Mouse (Mus musculus) limb, embryonic 10.5 days (tissue): Measurements from ENCODE around the gene Syngap1. TPM values are rescaled to one million over a fixed set of nuclear protein-coding genes. Genes with fewer than 3 reads are reported as not detected.

Source experiments
- DNase-seq: peaks from one replicate; pipeline ENCODE4 v3.0.0-alpha.2; 2017; ENCODE audit warnings: low spot score
- H3K27ac ChIP-seq: fragments of 300-500 bp; sonication (generic); 2 replicates; pipeline ENCODE4 v1.5.1; 2016; ENCODE audit warnings: mild to moderate bottlenecking
- H3K27me3 ChIP-seq: fragments of 300-500 bp; sonication (generic); 2 replicates; pipeline ENCODE4 v1.6.1; 2016; ENCODE audit warnings: low read depth, mild to moderate bottlenecking; ENCODE audit not compliant: poor library complexity, severe bottlenecking
- H3K36me3 ChIP-seq: fragments of 300-500 bp; sonication (generic); 2 replicates; pipeline ENCODE4 v1.6.1; 2016; ENCODE audit warnings: mild to moderate bottlenecking, moderate library complexity
- H3K4me1 ChIP-seq: fragments of 300-500 bp; sonication (generic); 2 replicates; pipeline ENCODE4 v1.6.1; 2016
- H3K4me3 ChIP-seq: fragments of 300-500 bp; sonication (generic); 2 replicates; pipeline ENCODE4 v1.5.1; 2016; ENCODE audit warnings: mild to moderate bottlenecking, moderate library complexity
- H3K9me3 ChIP-seq: fragments of 300-500 bp; sonication (generic); replicated peaks from 2 replicates; pipeline ENCODE4 v1.6.1; 2016; ENCODE audit warnings: mild to moderate bottlenecking
- WGBS: fragments of 180-500 bp; shearing (Covaris S2); methylation state at CpG from one replicate; pipeline ENCODE4 v1.1.7; 2016; 5-methylcytosine and 5-hydroxymethylcytosine counted together
- polyA plus RNA-seq: library from polyadenylated mRNA; unstranded; fragments of >200 nt; fragmentation: Nextera tagmentation; extraction: Ambion mirVana; gene quantifications from 2 replicates; pipeline ENCODE4 v1.2.1, GENCODE M21; 2016

The Syngap1 gene
- polyA plus RNA-seq, 1 experiment from 2014 or later = 2.8 TPM

DNA sequence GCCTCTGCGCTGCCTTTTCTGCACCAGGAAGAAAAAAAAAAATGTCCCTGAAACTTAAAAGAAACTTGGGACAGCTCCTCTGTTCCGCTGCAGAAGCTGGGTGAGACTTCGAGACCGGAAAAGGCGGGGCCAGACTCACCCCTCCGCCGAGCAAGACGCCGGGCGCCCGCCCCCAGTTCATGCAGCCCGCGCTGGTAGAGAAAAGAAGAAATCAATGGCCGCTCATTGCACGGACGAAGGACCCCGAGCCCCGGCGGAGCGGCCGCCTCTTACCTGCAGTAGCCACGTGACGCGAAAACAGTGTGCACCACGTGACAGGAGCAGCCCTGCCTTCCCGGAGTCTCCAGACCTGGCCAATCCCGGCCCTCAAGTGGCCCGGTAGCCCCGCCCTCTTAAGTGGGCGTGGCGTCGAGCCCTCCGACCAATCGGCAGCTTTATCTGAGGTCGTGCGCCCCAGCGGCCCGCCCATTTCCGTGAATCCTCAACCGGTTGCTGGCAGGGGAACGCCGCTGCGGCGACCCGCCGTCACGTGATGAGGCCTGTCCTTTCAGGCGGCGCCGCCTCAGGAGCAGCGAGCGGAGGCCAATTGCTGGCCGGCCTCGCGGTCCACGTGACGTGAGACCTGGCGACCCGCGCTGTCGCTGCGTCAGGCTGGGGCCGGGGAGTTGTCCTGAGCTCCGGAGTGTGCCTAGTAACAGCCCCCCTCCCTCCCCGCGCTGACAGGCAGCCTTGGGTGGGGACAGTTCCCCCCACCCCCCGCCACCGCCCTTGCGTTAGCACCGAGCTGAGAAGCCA, 1.7 kb upstream of the Syngap1 start, which contains the start of gene Cuta:
Gene Cuta, minus strand, starts transcription at position 392 of the 795 bp plus-strand sequence.
- H3K4me1 ChIP-seq = peaks cover 61% of the 10 kb centered on the region
- H3K27ac ChIP-seq = peak within 1 kb of the TSS; percentile 88
- H3K27me3 ChIP-seq = no peaks in the 10 kb centered on the region
- under 1% methylated on average over 70 of the region's 70 CpGs for WGBS
- DNase-seq = peak; percentile 99
- peaks cover 34% of the 10 kb centered on the region for H3K36me3 ChIP-seq
- H3K9me3 ChIP-seq = no peaks in the 10 kb centered on the region
- peak within 1 kb of the TSS; percentile 75 for H3K4me3 ChIP-seq

DNA sequence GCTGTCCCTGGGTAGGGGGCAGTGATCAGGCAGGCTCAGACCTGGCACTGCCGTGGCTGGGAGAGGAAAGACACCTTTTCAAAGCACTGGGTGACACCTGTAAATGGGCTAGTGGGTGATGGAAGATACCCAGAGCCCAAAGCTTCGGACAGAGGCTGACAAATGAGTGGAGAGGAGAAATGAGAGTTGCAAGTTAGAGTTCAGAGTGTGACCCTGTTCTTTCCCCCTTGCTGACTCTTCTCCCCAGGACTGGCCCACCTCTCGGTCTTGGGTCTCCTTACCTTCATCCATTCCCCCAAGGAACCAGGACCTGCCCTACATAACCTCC, 1.1 kb upstream of the Syngap1 start:
- Histone ChIP-seq H3K27ac (peak overlapping the region; percentile 88), H3K9me3 (no peaks in the 10 kb centered on the region), H3K36me3 (peaks cover 34% of the 10 kb centered on the region), H3K4me1 (peaks cover 61% of the 10 kb centered on the region), H3K4me3 (peak overlapping the region; percentile 75), H3K27me3 (no peaks in the 10 kb centered on the region)
- no peak for DNase-seq
- 4% methylated on average over 3 of the region's 3 CpGs for WGBS

DNA sequence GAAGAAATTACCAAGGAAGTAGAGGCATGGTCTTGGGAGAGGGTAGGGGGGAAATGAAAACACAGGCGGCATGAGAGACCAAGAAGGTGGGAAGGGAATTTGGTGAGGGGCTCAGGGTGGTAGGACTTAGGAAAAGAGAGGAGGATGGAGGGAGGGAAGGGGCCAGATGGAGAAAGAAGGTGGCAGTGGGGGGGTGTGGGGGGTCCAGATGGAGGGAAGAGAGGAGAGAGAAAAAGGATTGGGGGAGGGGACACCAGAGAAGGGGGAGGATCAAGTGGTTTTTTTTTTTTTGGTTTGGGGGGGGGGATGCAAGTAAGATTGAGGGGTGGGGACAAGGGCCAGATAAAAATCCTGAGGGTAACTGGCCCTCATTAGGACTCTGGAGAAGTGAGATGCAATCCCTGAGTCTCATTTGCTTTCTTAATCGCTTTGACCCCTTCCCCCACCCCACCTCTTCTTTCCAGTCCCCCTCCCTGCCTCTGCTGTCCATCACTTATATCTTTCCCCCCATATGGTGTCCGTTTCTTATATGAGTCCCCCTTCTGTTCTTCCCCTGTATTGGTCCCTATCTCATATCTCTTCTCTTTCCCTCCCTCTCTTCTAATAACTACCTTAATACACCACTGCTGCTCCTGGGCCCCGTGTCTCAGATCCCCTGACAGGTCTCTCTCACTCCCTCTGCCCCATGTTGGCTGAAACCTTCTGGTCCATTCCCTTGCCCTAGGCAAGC, 953 bp downstream of the Syngap1 start:
- DNase-seq = no peak
- peaks cover 69% of the 10 kb centered on the region for H3K4me1 ChIP-seq
- 8% methylated on average over 4 of the region's 4 CpGs for WGBS

DNA sequence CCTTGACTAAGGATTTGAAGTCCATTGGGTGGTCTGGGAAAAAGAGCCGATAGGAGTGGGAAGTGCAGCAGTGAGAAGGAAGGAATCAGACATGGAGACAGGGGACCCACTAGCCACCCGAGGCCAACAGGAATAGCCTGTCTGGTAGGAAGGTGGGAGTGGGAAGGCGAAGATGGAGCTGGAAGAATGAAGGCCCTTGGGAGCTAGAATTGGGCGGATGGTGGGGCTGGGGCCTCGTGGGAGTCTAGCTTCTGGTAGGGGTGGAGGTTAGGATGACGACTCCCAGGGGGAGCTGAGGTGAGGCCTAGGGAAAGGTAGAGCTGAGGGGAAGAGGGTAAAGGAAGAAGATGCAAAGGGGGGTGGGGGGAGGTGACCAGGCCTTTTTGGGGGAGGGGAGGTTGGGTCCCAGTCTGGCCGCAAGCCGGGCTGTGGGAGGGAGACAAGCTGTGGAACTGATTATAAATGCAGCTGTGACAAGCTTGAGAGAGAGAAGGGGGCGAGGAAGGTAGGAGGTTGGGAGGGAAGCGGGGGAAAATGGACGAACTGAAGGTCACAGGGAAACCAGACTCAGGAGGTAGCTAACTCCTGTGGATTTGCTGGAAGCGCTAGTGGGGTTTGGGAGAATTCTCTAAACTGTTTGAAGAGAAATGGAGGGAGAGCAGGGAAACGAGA, 4.9 kb downstream of the Syngap1 start:
- no peak for DNase-seq
- H3K4me1 ChIP-seq = peaks cover 75% of the 10 kb centered on the region
- peak overlapping the region; percentile 66 for H3K4me3 ChIP-seq
- H3K27me3 ChIP-seq = peaks cover 6% of the 10 kb centered on the region
- 0 out of 2 replicates have a peak, but pooled peaks cover 8% of the 10 kb centered on the region for H3K36me3 ChIP-seq
- H3K27ac ChIP-seq = peak overlapping the region; percentile 86
- WGBS = 29% methylated on average over 13 of the region's 13 CpGs
- no peaks in the 10 kb centered on the region for H3K9me3 ChIP-seq

More for the DNA sequence above, 953 bp downstream of the Syngap1 start:
- H3K36me3 ChIP-seq = peaks cover 15% of the 10 kb centered on the region
- H3K27me3 ChIP-seq = no peaks in the 10 kb centered on the region
- H3K9me3 ChIP-seq = no peaks in the 10 kb centered on the region
- H3K4me3 ChIP-seq = peak overlapping the region; percentile 75
- H3K27ac ChIP-seq = peak overlapping the region; percentile 91

GRCm38 (mm10) chr17:26946567-26946966, 5.5 kb downstream of the Syngap1 start:
- H3K27me3 ChIP-seq = peaks cover 6% of the 10 kb centered on the region
- WGBS = under 1% methylated on average over 35 of the region's 37 CpGs

DNA sequence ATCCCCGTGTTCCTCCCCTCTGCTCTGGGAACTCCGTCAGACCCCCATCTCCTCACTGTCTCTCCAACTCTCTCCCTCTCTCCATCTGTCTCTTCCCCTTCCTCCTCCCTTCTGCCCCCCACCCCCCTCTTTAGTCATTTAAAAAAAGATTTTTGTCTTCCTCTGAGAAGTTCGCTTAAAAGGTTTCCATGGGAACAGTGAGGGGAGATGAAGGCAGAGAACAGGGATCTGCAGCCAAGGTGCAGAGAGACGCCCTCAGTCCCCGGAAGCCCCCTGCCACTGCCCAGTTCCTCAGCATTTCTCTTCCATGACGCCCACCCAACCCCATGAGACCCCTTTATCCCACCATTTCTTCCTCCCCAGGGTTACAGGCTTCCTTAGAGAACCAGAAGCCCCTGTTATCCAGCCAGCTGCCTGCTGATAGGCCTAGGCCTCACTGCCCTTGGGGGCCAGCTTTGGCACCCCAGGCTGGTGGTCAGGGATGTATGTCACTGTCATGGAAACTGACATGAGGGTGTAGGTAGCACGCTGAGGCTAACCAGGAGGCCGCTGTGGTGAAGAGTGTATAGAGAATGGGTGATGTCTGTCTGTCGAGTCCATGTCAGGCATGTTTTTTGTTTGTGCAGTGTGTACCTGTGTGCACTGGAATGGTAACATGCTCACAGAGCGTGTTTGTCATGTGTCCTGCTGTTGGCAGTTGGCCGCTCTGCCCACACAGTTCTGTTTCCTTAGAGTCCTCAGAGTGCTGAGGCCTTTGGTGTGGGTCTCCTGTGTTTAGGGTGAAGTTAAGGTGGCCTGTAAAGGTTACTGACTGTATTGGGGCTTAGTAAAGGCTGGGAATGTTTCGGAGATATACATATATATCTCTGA, 6.4 kb downstream of the Syngap1 start:
- Histone ChIP-seq H3K27ac (peak overlapping the region; percentile 86), H3K27me3 (peaks cover 6% of the 10 kb centered on the region), H3K4me3 (peak overlapping the region; percentile 66), H3K9me3 (no peaks in the 10 kb centered on the region), H3K36me3 (0 out of 2 replicates have a peak, but pooled peaks cover 9% of the 10 kb centered on the region), H3K4me1 (peaks cover 75% of the 10 kb centered on the region)
- no peak for DNase-seq
- 48% methylated on average over 12 of the region's 12 CpGs for WGBS

More at GRCm38 (mm10) chr17:26946567-26946966, 5.5 kb downstream of the Syngap1 start:
- H3K27ac ChIP-seq = peak overlapping the region; percentile 86
- peak overlapping the region; percentile 66 for H3K4me3 ChIP-seq
- peak; percentile 79 for DNase-seq
- H3K9me3 ChIP-seq = no peaks in the 10 kb centered on the region
- 0 out of 2 replicates have a peak, but pooled peaks cover 8% of the 10 kb centered on the region for H3K36me3 ChIP-seq
- H3K4me1 ChIP-seq = peaks cover 75% of the 10 kb centered on the region

DNA sequence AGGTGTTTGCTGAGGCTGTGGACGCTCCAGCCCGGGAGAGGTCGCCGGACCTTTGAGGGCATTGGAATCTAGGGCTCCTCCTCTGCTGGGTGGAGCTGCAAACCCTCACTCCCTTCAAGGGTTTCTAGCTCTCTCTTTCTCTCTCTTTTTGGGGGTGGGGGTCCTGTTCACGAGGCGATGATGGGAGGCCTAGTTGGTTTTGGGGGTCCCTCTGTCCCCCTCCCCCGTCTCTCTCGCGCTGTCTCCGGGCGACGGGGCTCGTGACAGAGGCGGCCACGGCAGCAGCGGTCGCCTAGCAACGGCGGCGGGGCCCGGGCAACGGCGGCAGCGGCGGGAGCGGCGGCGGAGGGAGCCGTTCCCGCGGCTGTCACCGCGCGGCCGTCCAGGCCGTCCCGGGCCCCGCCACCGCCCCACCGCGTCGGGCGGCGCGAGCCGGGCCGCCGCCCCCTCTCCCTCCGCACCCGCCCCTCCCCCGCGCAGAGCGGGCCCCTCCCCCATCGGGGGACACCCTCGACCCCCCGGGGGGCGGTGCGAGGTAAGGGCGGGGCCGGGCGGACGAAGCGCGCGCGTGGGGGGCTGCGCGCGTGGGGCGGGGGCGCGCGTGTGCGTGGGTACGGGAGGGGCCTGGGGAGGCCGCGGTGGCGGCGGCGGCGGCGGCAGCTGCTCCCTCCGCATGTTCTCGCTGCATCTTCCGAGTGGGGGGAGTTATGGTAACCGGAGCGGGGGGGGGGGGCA, 7.4 kb downstream of the Syngap1 start:
- H3K27me3 ChIP-seq = peaks cover 6% of the 10 kb centered on the region
- WGBS = under 1% methylated on average over 69 of the region's 87 CpGs
- peak overlapping the region; percentile 93 for H3K27ac ChIP-seq
- H3K4me3 ChIP-seq = peak overlapping the region; percentile 80
- peak; percentile 75 for DNase-seq
- no peaks in the 10 kb centered on the region for H3K9me3 ChIP-seq
- H3K4me1 ChIP-seq = peaks cover 80% of the 10 kb centered on the region
- H3K36me3 ChIP-seq = peaks cover 11% of the 10 kb centered on the region; the same call in 1 of the 2 replicates

DNA sequence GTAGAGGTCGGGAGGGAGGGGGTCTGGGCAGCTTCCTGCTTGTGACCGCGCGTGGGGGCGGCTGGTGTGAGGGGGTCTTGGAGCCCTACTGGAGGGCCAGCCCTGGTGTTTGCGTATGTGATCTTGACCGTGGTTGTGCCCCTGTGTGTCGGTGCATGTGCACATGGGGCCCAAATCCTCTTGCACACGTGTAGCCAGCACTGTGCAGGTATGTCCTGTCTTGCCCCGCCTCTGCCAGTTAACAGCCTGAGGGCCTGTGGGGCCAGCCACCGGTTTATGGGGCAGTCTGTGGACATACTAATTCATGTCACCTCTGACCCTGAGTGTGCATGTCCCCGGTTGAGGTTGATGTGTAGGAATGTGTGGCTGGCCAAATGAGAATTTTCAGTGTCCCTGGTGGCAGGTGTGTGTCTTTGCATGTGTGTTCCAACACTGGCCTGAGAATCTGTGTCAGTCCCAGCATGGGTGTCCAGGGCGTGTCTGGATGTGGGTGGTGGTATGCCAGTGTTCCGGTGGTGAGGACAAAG, 8.1 kb downstream of the Syngap1 start:
- Histone ChIP-seq H3K27ac (peak overlapping the region; percentile 93), H3K9me3 (no peaks in the 10 kb centered on the region), H3K4me1 (peaks cover 86% of the 10 kb centered on the region), H3K27me3 (peaks cover 6% of the 10 kb centered on the region), H3K36me3 (peaks cover 11% of the 10 kb centered on the region), H3K4me3 (peak overlapping the region; percentile 80)
- 10% methylated on average over 14 of the region's 14 CpGs for WGBS
- DNase-seq = peak; percentile 62

DNA sequence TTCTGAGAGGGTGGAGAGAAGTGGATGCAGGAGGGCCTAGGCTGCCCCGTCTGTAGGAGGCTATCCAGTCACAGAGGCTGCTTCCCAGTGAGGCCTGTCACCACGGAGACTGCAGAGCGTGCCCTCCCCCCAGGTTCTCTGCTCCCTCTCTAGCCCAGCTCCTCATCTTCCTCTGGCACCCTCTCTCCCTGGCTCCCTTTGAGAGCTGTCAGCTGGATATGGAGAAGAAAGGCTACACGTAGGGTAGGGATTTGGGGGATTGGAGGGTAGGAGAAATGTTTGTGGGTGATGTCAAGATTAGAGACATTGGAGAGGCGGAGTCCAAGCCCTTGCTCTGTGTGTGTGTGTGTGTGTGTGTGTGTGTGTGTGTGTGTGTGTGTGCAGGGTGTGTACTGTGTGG, 8.8 kb downstream of the Syngap1 start:
- 42% methylated on average over 5 of the region's 5 CpGs for WGBS
- Histone ChIP-seq H3K27ac (peak overlapping the region; percentile 93), H3K36me3 (peaks cover 11% of the 10 kb centered on the region), H3K4me3 (peak overlapping the region; percentile 80), H3K4me1 (peaks cover 93% of the 10 kb centered on the region), H3K9me3 (no peaks in the 10 kb centered on the region), H3K27me3 (peaks cover 6% of the 10 kb centered on the region)
- DNase-seq = no peak

DNA sequence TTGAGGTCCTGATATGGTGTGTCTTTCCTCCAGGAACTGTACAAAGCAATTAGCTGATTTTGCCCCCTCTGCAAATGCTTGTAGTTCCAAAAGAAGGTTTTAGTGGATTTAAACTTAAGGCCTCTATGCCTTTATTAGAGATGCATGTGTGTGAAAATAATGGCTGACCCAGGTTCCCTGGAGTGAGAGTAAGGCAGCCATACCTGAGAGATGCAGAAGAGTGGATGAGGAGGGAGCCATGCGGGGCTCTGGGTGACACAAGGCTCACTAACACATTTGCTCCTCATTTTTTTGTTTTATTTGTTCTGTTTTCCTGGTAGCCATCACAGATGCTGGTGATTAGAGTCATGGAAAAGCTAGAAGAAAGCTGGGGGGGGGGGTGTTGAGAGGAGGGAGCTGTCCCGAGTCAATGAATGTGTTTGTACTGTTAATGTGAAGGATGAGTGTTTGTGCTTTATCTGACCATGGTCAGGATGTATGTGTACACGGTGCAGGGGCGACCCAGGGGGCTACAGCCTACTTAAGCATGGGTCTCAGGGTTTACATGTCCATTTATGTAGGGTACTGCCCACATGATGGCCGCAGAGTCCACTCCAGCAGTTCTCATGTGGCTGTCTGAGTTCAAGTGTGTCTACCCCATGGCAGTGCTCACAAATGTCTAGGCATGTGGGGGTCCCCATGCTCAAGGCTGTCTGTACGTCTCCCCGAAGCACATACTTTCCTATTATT, 9.7 kb downstream of the Syngap1 start:
- H3K27me3 ChIP-seq = peaks cover 6% of the 10 kb centered on the region
- 40% methylated on average over 7 of the region's 7 CpGs for WGBS
- peaks cover 90% of the 10 kb centered on the region for H3K4me1 ChIP-seq
- no peaks in the 10 kb centered on the region for H3K9me3 ChIP-seq
- H3K27ac ChIP-seq = peak overlapping the region; percentile 93
- H3K4me3 ChIP-seq = peak overlapping the region; percentile 80
- DNase-seq = no peak
- H3K36me3 ChIP-seq = peaks cover 18% of the 10 kb centered on the region

DNA sequence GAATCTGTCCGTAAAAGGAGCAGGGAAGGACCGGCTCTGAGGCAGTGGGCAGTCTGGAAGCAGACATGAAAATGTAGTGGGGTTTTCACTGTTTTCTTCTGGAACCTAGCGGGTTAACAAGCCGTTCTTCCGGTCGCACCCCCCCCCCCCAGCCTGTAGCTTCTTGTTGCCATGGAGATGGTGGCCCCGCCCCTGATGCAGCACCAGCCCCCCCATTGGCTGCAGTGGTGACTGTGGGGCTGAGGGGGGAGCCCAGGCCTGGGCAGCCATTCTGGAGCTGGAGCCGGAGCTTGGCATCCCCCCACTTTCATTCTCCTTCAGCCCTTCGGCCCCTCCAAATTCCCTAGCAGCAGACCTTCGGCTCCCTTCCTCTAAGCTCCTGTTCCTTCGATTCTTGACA, 10.4 kb downstream of the Syngap1 start:
- under 1% methylated on average over 10 of the region's 11 CpGs for WGBS
- H3K4me1 ChIP-seq = peaks cover 83% of the 10 kb centered on the region
- DNase-seq = peak; percentile 94

More for the DNA sequence above, 10.4 kb downstream of the Syngap1 start:
- Histone ChIP-seq H3K4me3 (peak overlapping the region; percentile 80), H3K27ac (peak overlapping the region; percentile 93), H3K27me3 (peaks cover 6% of the 10 kb centered on the region), H3K9me3 (no peaks in the 10 kb centered on the region), H3K36me3 (peaks cover 24% of the 10 kb centered on the region)
